30 mouse cellular contexts compared by ENCODE assay signal in genomic region chr12:82993905-82994304, GRCm38 (mm10).
DNase-seq lines count a peak whose midpoint lies in the region; ATAC-seq and TF ChIP-seq lines count a peak whose summit lies in the region.
"Had no signal": no experiment of that assay in that cellular context is flagged by ENCODE, and none has a peak within 500 bp of the region (broad histone marks: within the 10 kb centered on the region; RNA-seq: fewer than 3 reads in every experiment).

No protein-coding gene starts in this region.

- TF ChIP-seq CTCF in testis, adult 2 months (IDR thresholded peaks at IDR 0.05; ENCODE audit: control insufficient read depth, insufficient read depth, insufficient replicate concordance, low read depth, low read length) = no peak
- TF ChIP-seq CTCF in midbrain, postnatal 0 days (IDR thresholded peaks at IDR 0.05) = no peak

- peaks cover 5% of the 10 kb centered on the region; the same call in 1 of the 2 replicates for H3K4me1 ChIP-seq in midbrain, embryonic 11.5 days (ENCODE audit: control insufficient read depth, insufficient read depth, low read length)
- H3K4me1 ChIP-seq in midbrain, embryonic 16.5 days (ENCODE audit: control insufficient read depth, insufficient read depth, low read length) = no peaks in the 10 kb centered on the region; the same call in 1 of the 2 replicates
- no peaks in the 10 kb centered on the region for H3K4me1 ChIP-seq in testis, adult 2 months (ENCODE audit: control insufficient read depth, insufficient read depth, low read length)
- H3K4me1 ChIP-seq in midbrain, postnatal 0 days (ENCODE audit: insufficient read depth, low read length) = no peaks in the 10 kb centered on the region
- H3K4me1 ChIP-seq: embryonic facial prominence, embryonic 15.5 days; limb, embryonic 15.5 days; megakaryocyte, embryonic 14.5 days had no signal

- H3K27me3 ChIP-seq in midbrain, embryonic 11.5 days (ENCODE audit: control insufficient read depth, insufficient read depth, low read length) = no peaks in the 10 kb centered on the region
- no peaks in the 10 kb centered on the region for H3K27me3 ChIP-seq in midbrain, embryonic 16.5 days (ENCODE audit: control insufficient read depth, insufficient read depth, low read depth, low read length)
- no peaks in the 10 kb centered on the region for H3K27me3 ChIP-seq in testis, adult 2 months (ENCODE audit: control insufficient read depth, insufficient read depth, low read length)
- no peaks in the 10 kb centered on the region for H3K27me3 ChIP-seq in midbrain, postnatal 0 days (ENCODE audit: insufficient read depth, low read length)
- H3K27me3 ChIP-seq: CH12.LX; embryonic facial prominence, embryonic 15.5 days; heart, embryonic 13.5 days; hindbrain, embryonic 15.5 days; limb, embryonic 15.5 days; neural tube, embryonic 13.5 days; Patski had no signal

- H3K9ac ChIP-seq in midbrain, embryonic 11.5 days (ENCODE audit: low read length) = no peak overlapping the region
- H3K9ac ChIP-seq in midbrain, embryonic 16.5 days (ENCODE audit: low read depth, low read length) = no peak overlapping the region
- H3K9ac ChIP-seq in midbrain, postnatal 0 days (replicated peaks; ENCODE audit: low read length, poor library complexity, severe bottlenecking) = no peak overlapping the region
- H3K9ac ChIP-seq: embryonic facial prominence, embryonic 15.5 days; heart, embryonic 13.5 days; hindbrain, embryonic 15.5 days; limb, embryonic 15.5 days; liver, embryonic 14.5 days; lung, embryonic 14.5 days; neural tube, embryonic 13.5 days had no signal

- no peak overlapping the region for H3K4me2 ChIP-seq in midbrain, embryonic 11.5 days
- no peak overlapping the region for H3K4me2 ChIP-seq in midbrain, embryonic 16.5 days (ENCODE audit: low read length)
- no peak overlapping the region for H3K4me2 ChIP-seq in midbrain, postnatal 0 days (ENCODE audit: low read depth, low read length, poor library complexity, severe bottlenecking)
- H3K4me2 ChIP-seq: embryonic facial prominence, embryonic 15.5 days; heart, embryonic 13.5 days; hindbrain, embryonic 15.5 days; limb, embryonic 15.5 days; lung, embryonic 14.5 days; neural tube, embryonic 13.5 days had no signal

- H3K27ac ChIP-seq in midbrain, embryonic 11.5 days (ENCODE audit: low read depth, low read length) = no peak overlapping the region
- H3K27ac ChIP-seq in midbrain, embryonic 16.5 days (ENCODE audit: low read length) = no peak overlapping the region
- no peak overlapping the region for H3K27ac ChIP-seq in testis, adult 2 months (ENCODE audit: control insufficient read depth, insufficient read depth, low read depth, low read length)
- no peak overlapping the region for H3K27ac ChIP-seq in midbrain, postnatal 0 days (ENCODE audit: low read depth, low read length)
- H3K27ac ChIP-seq: embryonic facial prominence, embryonic 15.5 days; heart, adult 2 months; heart, embryonic 13.5 days; hindbrain, embryonic 15.5 days; kidney, postnatal 0 days; limb, embryonic 15.5 days; liver, embryonic 14.5 days; neural tube, embryonic 13.5 days; stomach, postnatal 0 days had no signal

- DNase-seq in frontal cortex, postnatal 25 days (ENCODE audit: low spot score in 2 of 2) = no peak
- peak; percentile 88 for DNase-seq in midbrain, embryonic 11.5 days (ENCODE audit: low spot score, missing footprints)
- DNase-seq in testis, postnatal 10 days (ENCODE audit: low spot score) = no peak
- DNase-seq in midbrain, postnatal 0 days (ENCODE audit: low spot score) = peak; percentile 30
- DNase-seq: adrenal gland, adult 2 months; B cell, adult 2 months; cerebellum, adult 18-20 months; cerebellum, postnatal 36 days; gastrocnemius, postnatal 36 days; heart, adult 2 months; heart, postnatal 14 days; left cerebral cortex, postnatal 4 days; lung, embryonic 14.5 days had no signal

- no peaks in the 10 kb centered on the region for H3K36me3 ChIP-seq in midbrain, embryonic 11.5 days (ENCODE audit: control insufficient read depth, insufficient read depth, low read length)
- H3K36me3 ChIP-seq in midbrain, embryonic 16.5 days (ENCODE audit: control insufficient read depth, insufficient read depth, low read length) = no peaks in the 10 kb centered on the region
- H3K36me3 ChIP-seq in testis, adult 2 months (ENCODE audit: control insufficient read depth, insufficient read depth, low read length) = no peaks in the 10 kb centered on the region
- no peaks in the 10 kb centered on the region for H3K36me3 ChIP-seq in midbrain, postnatal 0 days (ENCODE audit: insufficient read depth, low read length)
- H3K36me3 ChIP-seq: embryonic facial prominence, embryonic 15.5 days; G1E; heart, embryonic 13.5 days; hindbrain, embryonic 15.5 days; limb, embryonic 15.5 days; neural tube, embryonic 13.5 days had no signal

- no peaks in the 10 kb centered on the region for H3K9me3 ChIP-seq in midbrain, embryonic 11.5 days (ENCODE audit: control insufficient read depth, low read length)
- H3K9me3 ChIP-seq in midbrain, embryonic 16.5 days (replicated peaks; ENCODE audit: control insufficient read depth, low read length, poor library complexity, severe bottlenecking) = no peaks in the 10 kb centered on the region
- no peaks in the 10 kb centered on the region for H3K9me3 ChIP-seq in midbrain, postnatal 0 days (ENCODE audit: low read length)
- H3K9me3 ChIP-seq: embryonic facial prominence, embryonic 15.5 days; G1E; heart, embryonic 13.5 days; hindbrain, embryonic 15.5 days; limb, embryonic 15.5 days; neural tube, embryonic 13.5 days had no signal

- 30% methylated on average over 4 of the region's 4 CpGs for WGBS in midbrain, embryonic 11.5 days
- WGBS in midbrain, embryonic 16.5 days = 24% methylated on average over 4 of the region's 4 CpGs
- 29% methylated on average over 4 of the region's 4 CpGs for WGBS in midbrain, postnatal 0 days

- ATAC-seq in frontal cortex, adult (ENCODE audit: low TSS enrichment) = peak; percentile 66; the same call in 1 of the 2 replicates
- peak; percentile 30; the same call in 1 of the 2 replicates for ATAC-seq in midbrain, embryonic 11.5 days (ENCODE audit: low FRiP score)
- ATAC-seq in midbrain, embryonic 16.5 days = no peak
- no peak for ATAC-seq in midbrain, postnatal 0 days (ENCODE audit: low FRiP score)
- no peak for ATAC-seq in megakaryocyte progenitor cell, adult 5-6 weeks (replicated peaks; ENCODE audit: poor library complexity)
- ATAC-seq: intestine, embryonic 16.5 days; Patski had no signal

- no peak overlapping the region for H3K4me3 ChIP-seq in midbrain, embryonic 11.5 days (ENCODE audit: low read depth, low read length)
- no peak overlapping the region for H3K4me3 ChIP-seq in midbrain, embryonic 16.5 days (ENCODE audit: low read depth, low read length)
- peak overlapping the region; percentile 66 for H3K4me3 ChIP-seq in testis, adult 2 months (ENCODE audit: control insufficient read depth, low read depth, low read length)
- H3K4me3 ChIP-seq in midbrain, postnatal 0 days (ENCODE audit: low read depth, low read length) = no peak overlapping the region
- H3K4me3 ChIP-seq: embryonic facial prominence, embryonic 15.5 days; heart, adult 2 months; heart, embryonic 13.5 days; hindbrain, embryonic 15.5 days; limb, embryonic 15.5 days; megakaryocyte, embryonic 14.5 days; neural tube, embryonic 13.5 days had no signal

- no peak for TF ChIP-seq POLR2A in testis, adult 2 months (IDR thresholded peaks at IDR 0.05; ENCODE audit: control insufficient read depth, low read depth, low read length)

Comparison
In these comparisons a context has a peak if more than half of its experiments do, and no peak if none do; other contexts are left out.
1. ATAC-seq: peak in frontal cortex, adult (single experiment) and midbrain, embryonic 11.5 days (single experiment); none in midbrain, embryonic 16.5 days (single experiment), midbrain, postnatal 0 days (single experiment) and megakaryocyte progenitor cell, adult 5-6 weeks (single experiment).
2. DNase-seq: peak in midbrain, embryonic 11.5 days (single experiment) and midbrain, postnatal 0 days (single experiment); none in frontal cortex, postnatal 25 days (0 of 2) and testis, postnatal 10 days (single experiment).